Mouse (Mus musculus) embryonic facial prominence, embryonic 15.5 days (tissue): ENCODE measurements at regions not wholly inside any gene's neighbourhood (a gene's known extent, or its start where the extent isn't known, plus 50 kb on each side); places are given as distances from the start of the nearest gene placed in this dataset.

Experiments
- ATAC-seq: fragments of 200-750 bp; cut with Nextera tagmentation; 2 replicates; pipeline ENCODE4 v1.8.0; 2017; ENCODE audit warnings: low read depth, moderate TSS enrichment; ENCODE audit not compliant: insufficient number of reproducible peaks, low FRiP score, low TSS enrichment
- H3K27ac ChIP-seq: fragments of 300-500 bp; sonication (generic); replicated peaks from 2 replicates; pipeline ENCODE4 v1.5.1; 2015; ENCODE audit warnings: mild to moderate bottlenecking, inconsistent platforms
- H3K27me3 ChIP-seq: fragments of 300-500 bp; sonication (generic); 2 replicates; pipeline ENCODE4 v1.6.1; 2015; ENCODE audit warnings: inconsistent platforms
- H3K36me3 ChIP-seq: fragments of 300-500 bp; sonication (generic); 2 replicates; pipeline ENCODE4 v1.6.1; 2015; ENCODE audit warnings: mild to moderate bottlenecking, inconsistent platforms
- H3K4me1 ChIP-seq: fragments of 300-500 bp; sonication (generic); 2 replicates; pipeline ENCODE4 v1.6.1; 2015; ENCODE audit warnings: inconsistent platforms
- H3K4me2 ChIP-seq: fragments of 300-500 bp; sonication (generic); replicated peaks from 2 replicates; pipeline ENCODE4 v1.6.1; 2015; ENCODE audit warnings: mild to moderate bottlenecking, inconsistent platforms
- H3K4me3 ChIP-seq: fragments of 300-500 bp; sonication (generic); replicated peaks from 2 replicates; pipeline ENCODE4 v1.5.1; 2015; ENCODE audit warnings: mild to moderate bottlenecking, inconsistent platforms
- H3K9ac ChIP-seq: fragments of 300-500 bp; sonication (generic); 2 replicates; pipeline ENCODE4 v1.6.1; 2015; ENCODE audit warnings: inconsistent platforms
- H3K9me3 ChIP-seq: fragments of 300-500 bp; sonication (generic); replicated peaks from 2 replicates; pipeline ENCODE4 v1.6.1; 2016; ENCODE audit warnings: inconsistent platforms
- WGBS: fragments of 180-500 bp; shearing (Covaris S2); methylation state at CpG from one replicate; pipeline ENCODE4 v1.1.7; 2015; 5-methylcytosine and 5-hydroxymethylcytosine counted together

DNA sequence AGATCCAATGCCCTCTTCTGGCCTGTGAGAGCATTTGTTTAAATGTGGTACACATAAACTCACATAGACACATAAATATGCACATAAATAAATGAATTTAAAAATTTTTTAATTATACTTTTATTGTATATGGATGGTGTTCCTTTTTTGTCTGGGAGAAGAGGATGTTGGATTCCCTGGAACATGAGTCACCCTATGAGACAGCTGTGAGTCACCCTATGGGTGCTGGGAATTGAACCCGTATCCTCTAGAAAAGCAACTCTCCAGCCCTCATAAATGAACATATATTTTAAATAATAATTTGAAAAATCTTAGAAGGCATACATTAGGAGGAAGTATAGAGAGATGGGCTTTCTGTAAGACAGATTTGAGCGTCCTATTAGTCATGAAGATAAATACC lies 76.1 kb upstream of the Dynlt3 start:
- Histone ChIP-seq H3K36me3 (no peaks in the 10 kb centered on the region), H3K27ac (no peak overlapping the region), H3K27me3 (no peaks in the 10 kb centered on the region), H3K9me3 (no peaks in the 10 kb centered on the region), H3K4me1 (no peaks in the 10 kb centered on the region), H3K4me2 (no peak overlapping the region), H3K4me3 (no peak overlapping the region), H3K9ac (no peak overlapping the region)
- ATAC-seq: no peak
- 78% methylated on average over 2 of the region's 2 CpGs for WGBS

DNA sequence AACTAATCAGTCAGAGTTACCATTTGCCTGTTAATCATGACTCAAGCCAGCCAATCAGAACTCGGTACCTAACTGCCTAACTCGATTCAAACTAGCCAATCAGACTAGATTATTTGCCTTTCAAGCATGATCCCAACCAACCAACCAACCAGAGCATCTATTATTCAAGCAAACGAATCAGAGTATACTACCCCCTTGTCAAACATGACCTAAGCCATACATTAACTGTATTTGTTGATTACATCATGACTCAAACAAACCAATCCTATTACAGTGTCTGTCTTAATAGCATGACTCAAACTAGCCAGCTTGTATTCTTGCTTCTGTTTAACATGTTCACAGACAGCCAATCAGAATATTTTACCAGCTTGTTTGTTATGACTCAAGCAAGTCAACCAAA lies 79.7 kb upstream of the Dynlt3 start:
- no peak overlapping the region for H3K4me2 ChIP-seq
- no peak overlapping the region for H3K4me3 ChIP-seq
- H3K27ac ChIP-seq: no peak overlapping the region
- H3K9ac ChIP-seq: no peak overlapping the region
- no peaks in the 10 kb centered on the region for H3K27me3 ChIP-seq
- no peaks in the 10 kb centered on the region for H3K4me1 ChIP-seq
- no peaks in the 10 kb centered on the region for H3K9me3 ChIP-seq
- no peaks in the 10 kb centered on the region for H3K36me3 ChIP-seq
- WGBS: 78% methylated on average over 3 of the region's 3 CpGs
- ATAC-seq: no peak

GRCm38 (mm10) chrX:9747305-9747938 lies 84.6 kb upstream of the Dynlt3 start:
- no peaks in the 10 kb centered on the region for H3K4me1 ChIP-seq
- no peaks in the 10 kb centered on the region for H3K9me3 ChIP-seq
- no peaks in the 10 kb centered on the region for H3K27me3 ChIP-seq
- ATAC-seq: peak; percentile 69; the same call in 1 of the 2 replicates
- no peak overlapping the region for H3K9ac ChIP-seq
- H3K36me3 ChIP-seq: no peaks in the 10 kb centered on the region
- peak overlapping the region; percentile 37 for H3K4me3 ChIP-seq
- H3K27ac ChIP-seq: no peak overlapping the region
- WGBS: 17% methylated on average over 25 of the region's 27 CpGs
- peak overlapping the region; percentile 53 for H3K4me2 ChIP-seq

- Histone ChIP-seq H3K27ac (no peak overlapping the region), H3K9ac (no peak overlapping the region), H3K36me3 (no peaks in the 10 kb centered on the region), H3K9me3 (no peaks in the 10 kb centered on the region), H3K4me1 (no peaks in the 10 kb centered on the region), H3K27me3 (no peaks in the 10 kb centered on the region), H3K4me3 (no peak overlapping the region), H3K4me2 (no peak overlapping the region)
- 61% methylated on average over 5 of the region's 5 CpGs for WGBS
- no peak for ATAC-seq
These were observed 90.3 kb upstream of the Dynlt3 start for GRCm38 (mm10) chrX:9752954-9753572.

DNA sequence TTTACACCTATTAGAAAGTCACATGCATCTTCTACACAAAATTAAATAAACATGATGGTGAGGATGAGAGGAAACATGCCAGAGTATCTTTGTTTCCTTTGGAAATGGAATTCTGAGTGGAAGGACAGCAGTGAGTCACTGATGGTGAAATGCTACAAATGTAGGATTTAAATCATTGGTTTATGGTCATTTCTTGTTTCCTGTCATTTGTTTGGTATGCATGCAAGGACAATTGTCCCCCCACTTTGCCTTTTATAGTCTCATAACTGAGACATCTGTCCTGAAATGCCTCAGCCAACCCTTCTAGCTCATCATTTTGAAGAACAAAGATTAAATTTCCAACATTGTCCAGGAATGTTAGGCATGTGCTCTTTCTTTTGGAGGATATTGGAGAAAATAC lies 77.2 kb upstream of the Hypm start:
- no peak overlapping the region for H3K4me3 ChIP-seq
- H3K9me3 ChIP-seq: no peaks in the 10 kb centered on the region
- no peak for ATAC-seq

DNA sequence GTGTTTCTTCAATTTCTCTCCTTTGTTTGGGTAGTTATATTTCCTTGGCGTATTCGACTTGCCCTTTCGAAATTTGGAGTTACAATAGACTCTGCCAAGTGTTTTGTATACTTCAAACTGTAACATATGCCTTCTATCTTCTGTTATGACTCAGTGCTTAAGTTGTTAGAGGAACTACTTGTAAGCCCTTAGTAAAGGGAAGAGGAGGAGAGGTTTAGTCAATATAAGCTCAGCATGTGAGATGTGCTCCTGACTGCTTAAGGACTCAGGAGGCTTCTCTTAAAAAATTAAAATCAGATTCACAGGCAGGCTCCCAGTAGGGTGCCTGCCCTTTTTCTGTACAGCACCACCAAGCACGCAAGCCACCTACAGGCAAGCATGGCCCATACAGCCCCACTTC lies 69.2 kb upstream of the Hypm start:
- ATAC-seq: no peak
- Histone ChIP-seq H3K9me3 (no peaks in the 10 kb centered on the region), H3K9ac (no peak overlapping the region), H3K27ac (no peak overlapping the region), H3K27me3 (no peaks in the 10 kb centered on the region), H3K4me3 (no peak overlapping the region), H3K36me3 (no peaks in the 10 kb centered on the region), H3K4me2 (no peak overlapping the region), H3K4me1 (no peaks in the 10 kb centered on the region)
- 87% methylated on average over 4 of the region's 4 CpGs for WGBS

More for the DNA sequence above, 77.2 kb upstream of the Hypm start:
- H3K4me1 ChIP-seq: no peaks in the 10 kb centered on the region
- no peaks in the 10 kb centered on the region for H3K27me3 ChIP-seq
- H3K9ac ChIP-seq: no peak overlapping the region
- H3K4me2 ChIP-seq: no peak overlapping the region
- H3K27ac ChIP-seq: no peak overlapping the region
- H3K36me3 ChIP-seq: no peaks in the 10 kb centered on the region

DNA sequence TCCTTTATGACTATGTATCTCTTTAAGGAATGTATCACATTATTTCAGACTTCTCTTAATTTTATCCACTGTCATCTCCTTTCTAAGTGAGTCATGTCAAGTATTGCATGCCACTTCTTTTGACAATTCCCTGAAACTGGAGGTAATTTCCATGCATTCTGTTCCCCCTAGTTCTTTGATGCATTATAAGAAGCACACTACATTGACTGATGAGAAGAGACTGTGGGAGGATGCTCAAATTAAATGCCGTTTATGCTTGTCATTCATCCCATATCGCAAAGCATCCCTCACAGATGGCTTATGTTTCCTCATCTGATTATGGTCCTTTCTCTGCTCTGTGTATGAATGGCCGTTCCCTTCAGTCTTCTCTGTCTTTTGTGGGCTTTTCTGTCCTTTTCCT lies 57.2 kb upstream of the Hypm start:
- Histone ChIP-seq H3K4me1 (no peaks in the 10 kb centered on the region), H3K27me3 (no peaks in the 10 kb centered on the region), H3K27ac (no peak overlapping the region), H3K9ac (no peak overlapping the region), H3K4me2 (no peak overlapping the region), H3K36me3 (no peaks in the 10 kb centered on the region), H3K4me3 (no peak overlapping the region), H3K9me3 (no peaks in the 10 kb centered on the region)
- ATAC-seq: no peak
- WGBS: 40% methylated on average over 3 of the region's 3 CpGs
